Mouse (Mus musculus) T-cell, adult 2 months (primary cell): ENCODE data around the gene Ccdc103.
A peak's percentile ranks its signal among the peaks of the same experiment; 100 is the strongest.

Experiments
- DNase-seq: peaks from one replicate; pipeline ENCODE4 v3.0.0; 2022; ENCODE audit warnings: low spot score

The Ccdc103 gene

DNA sequence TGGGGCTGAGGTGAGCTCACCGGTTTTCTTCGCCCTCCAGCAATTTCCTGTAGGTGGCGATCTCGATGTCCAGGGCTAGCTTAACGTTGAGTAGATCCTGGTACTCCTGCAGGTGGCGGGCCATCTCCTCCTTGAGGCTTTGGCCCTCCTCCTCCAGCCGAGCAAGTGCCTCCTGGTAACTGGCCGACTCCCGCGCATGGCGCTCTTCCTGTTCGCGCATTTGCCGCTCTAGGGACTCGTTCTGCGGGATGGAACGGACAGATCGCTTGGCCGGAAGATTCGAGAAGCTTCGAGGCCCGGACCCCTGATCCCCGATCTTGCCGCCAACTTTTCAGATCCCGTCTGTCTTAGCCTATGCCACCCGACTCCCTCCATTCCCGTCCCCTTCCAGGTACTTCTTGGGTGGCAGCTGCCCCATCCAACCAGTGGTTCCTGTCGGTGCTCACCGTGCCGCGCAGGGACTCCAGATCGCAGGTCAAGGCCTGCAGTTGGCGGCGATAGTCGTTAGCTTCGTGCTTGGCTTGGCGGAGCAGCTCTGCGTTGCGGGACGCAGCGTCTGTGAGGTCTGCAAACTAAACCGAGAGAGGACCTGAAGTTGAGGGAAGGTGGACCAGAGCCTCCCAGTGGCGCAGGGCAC, 12.1 kb downstream of the Ccdc103 start:
- peak; percentile 49 for DNase-seq

DNA sequence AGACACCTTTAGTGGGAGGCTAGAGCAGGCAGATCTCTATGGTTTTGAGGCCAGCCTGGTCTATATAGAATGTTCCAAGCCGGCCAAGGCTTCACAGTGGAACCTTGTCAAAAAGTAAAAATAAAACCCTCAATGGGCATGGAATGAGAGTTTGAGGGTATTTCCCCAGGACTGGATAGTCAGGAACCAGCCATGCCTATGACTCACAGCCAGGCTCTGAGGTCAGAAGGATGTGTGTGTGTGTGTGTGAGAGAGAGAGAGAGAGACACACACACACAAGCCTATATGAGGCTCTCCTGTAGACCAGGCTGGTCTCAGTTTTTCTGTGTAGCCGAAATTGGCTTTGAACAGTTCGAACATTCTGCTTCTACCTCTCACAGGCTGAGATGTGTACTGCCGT, 13.7 kb downstream of the Ccdc103 start:
- no peak for DNase-seq

- DNase-seq, result no peak
Measured at GRCm38 (mm10) chr11:102895779-102896178, 14.8 kb downstream of the Ccdc103 start.

DNA sequence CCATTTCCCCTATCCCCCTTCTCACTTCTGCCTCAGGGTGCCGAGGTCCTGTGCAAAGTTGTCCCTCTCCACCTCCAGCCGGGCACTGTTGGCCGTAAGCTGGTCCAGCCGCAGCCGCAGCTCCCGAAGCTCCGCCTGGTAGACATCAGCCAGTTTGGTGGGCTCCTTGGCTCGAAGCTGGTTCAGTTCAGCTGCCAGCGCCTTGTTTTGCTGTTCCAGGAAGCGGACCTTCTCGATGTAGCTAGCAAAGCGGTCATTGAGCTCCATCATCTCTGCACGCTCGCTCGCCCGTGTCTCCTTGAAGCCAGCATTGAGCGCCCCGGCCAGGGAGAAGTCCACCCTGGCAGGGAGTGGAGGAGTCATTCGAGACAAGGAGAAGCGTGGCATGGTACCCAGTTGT, 15.6 kb downstream of the Ccdc103 start:
- DNase-seq, result no peak

DNA sequence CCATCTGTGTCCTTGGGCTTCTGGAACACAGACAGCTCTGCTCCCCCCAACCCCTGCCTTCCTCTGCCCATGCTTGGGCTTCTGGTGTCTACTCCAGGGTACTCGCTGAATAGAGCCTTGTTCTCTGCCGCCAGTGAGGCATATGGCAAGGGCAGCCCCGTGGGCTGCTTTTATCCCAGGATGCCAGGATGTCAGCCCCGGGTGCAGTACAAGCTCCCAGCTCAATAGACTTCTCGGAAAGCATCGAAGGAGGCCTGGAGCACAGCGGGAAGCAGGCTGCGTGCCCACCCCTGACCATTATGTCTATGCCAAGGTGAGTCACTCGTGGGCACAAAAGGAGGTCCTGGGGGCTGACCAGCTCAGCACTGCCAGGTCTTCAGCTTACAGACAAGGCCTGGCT, 17.4 kb downstream of the Ccdc103 start:
- DNase-seq, result no peak

DNA sequence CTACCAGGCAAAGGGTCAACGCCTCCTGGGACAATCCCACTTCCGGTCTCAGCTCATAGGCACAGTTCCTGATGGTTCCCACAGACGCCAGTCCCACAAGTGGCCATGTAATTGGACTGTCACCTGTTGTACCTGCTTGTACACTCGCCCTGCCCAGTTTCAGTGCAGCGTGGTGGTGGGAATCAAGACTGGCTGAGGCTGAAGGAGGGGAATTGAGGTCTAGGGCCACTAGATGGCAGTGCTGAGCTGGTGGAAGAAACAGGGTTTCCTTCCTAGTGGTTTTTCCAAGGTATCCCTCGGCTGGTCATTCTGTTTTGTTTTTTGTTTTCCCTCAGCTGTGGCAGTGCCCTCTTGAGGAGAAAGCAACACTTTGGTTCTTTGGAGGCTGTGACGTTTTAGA, 19.8 kb downstream of the Ccdc103 start, which contains the start of gene Gfap:
Gfap (minus strand) TSS at position 150 of the 400 bp plus-strand sequence.
- peak; percentile 24 for DNase-seq

- no peak for DNase-seq
Measured at GRCm38 (mm10) chr11:102901199-102901598, 20.2 kb downstream of the Ccdc103 start.

DNA sequence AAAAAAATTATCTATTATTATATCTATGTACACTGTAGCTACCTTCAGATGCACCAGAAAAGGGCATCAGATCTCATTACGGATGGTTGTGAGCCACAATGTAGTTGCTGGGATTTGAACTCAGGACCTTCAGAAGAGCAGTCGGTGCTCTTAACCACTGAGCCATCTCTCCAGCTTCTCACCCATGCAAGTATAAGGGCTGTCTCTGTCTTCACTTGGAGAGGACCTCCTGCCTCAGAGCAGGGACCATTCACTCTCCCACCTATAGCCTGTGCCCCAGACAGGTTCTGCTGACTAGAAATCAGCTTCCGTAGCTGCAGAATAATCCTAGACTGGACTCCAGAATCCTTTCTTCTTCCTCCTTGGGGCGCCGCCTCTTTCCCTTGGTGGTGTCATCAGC, 21.1 kb downstream of the Ccdc103 start:
- DNase-seq, result no peak

GRCm38 (mm10) chr11:102903654-102904053, 22.6 kb downstream of the Ccdc103 start:
- DNase-seq, result no peak

- no peak for DNase-seq
Measured at GRCm38 (mm10) chr11:102911376-102911775, 30.4 kb downstream of the Ccdc103 start.

DNA sequence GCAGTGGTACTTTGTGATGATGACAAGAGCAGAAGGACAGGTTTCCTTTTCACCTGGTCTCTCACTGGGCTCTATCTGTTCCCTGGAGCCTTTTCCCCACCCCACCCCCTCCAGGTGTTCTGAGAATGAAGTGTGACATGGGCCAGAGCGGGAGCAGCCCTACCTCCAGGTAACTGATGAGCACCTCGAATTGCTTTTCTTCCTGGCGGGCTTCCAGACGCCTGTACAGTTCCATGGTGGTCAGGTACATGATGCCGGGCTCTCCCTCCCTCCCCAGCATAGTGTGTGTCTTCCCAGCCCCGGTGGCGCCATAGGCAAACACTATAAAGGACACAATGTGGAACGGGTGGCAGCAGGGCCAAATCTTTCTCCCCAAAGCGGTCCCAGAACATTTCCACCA, 34.4 kb downstream of the Ccdc103 start:
- DNase-seq, result no peak

- DNase-seq, result no peak
Measured at GRCm38 (mm10) chr11:102918077-102918476, 37.1 kb downstream of the Ccdc103 start.

DNA sequence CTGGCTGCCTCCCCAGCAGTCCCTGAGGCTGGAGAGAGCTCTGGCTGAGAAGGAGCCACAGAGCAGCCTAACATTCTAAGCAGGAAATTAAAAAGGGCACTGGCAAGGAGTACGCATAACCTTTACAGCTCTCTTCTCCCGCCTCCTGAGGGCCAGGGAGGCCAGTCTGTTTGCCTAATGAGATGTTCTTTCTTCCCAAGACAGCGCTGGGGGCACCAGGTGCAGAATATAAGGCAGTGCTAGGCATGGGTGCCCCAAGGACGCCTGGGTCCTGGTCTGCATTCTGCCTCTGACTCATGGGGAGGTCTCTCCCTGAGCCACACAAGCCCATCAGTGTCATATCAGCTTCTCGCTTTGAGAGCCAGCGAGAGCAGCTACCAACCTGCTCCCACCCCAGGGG, 40.5 kb downstream of the Ccdc103 start:
- DNase-seq, result no peak

DNA sequence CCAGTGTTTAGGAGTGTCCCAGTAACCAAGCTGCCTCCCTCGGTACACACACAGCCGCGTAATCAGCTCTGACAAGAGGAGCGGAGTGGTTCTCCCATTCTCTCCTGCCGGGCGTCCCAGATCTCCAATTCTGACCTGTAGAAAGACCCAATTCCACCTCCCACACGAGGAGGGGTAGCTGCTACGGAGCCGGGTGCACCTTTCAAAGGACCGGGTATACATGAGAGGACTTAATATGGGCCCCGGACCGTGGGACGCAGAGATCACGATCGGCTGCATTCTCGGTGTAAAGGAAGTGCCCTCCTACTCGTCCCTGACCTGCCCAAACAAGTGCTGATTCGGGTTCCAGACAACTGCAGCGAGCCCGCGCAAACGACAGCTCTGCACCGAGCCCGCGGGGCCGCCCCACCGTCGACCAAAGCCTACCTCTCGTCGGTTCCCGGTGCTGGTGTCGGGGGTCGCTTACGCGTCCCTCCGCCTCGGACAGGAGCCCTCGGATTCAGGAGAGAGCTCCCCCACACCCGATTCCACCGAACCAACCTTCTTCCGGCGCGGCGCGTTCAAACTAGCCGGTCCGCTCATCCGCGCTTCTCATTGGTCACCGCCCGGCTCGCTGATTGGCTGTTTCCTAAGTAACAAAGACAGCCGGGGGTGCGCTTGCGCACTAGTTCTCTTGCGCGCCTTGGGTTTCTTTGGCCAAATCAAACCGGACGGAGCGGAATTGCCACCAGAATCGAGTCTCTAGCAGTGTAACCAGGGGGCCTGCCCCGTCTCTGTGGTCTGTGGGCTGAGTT, 43.8 kb downstream of the Ccdc103 start, which contains the start of gene Kif18b:
Kif18b (minus strand) TSS at position 568 of the 794 bp plus-strand sequence.
- peak; percentile 88 for DNase-seq

- DNase-seq, result peak; percentile 71
Measured at GRCm38 (mm10) chr11:102925351-102925717, 44.3 kb downstream of the Ccdc103 start.

DNA sequence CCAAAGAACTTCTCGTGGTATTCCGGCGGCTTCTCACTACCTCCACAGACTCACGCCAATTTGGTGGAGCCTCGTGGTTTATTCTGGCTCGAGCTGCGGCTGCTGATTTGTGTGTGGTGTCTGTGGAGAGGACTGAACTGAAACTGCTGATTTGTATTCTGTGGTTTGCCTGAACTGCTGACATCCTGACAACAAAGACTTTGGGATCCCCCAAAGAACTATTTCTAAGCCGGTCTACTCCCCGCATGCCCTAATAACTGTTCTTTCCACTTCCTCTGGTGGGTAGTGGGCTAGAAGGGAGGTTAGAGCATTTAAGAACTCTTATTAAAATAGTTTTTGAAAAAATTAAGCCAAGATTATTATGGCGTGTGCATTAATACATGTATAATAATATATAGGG, 49.7 kb downstream of the Ccdc103 start:
- DNase-seq, result no peak
